Mouse (Mus musculus) heart, adult 10 weeks (tissue): ENCODE measurements around the gene Tmem100. TPM values are rescaled to one million over a fixed set of nuclear protein-coding genes. Genes with fewer than 3 reads are reported as not detected.

Experiments used
- polyA plus RNA-seq: library from polyadenylated mRNA; stranded (reverse); fragments of 350-450 nt; fragmentation: Illumina TruSeq; extraction: RNeasy Lipid Tissue Mini Kit (QIAGEN cat#74804); gene quantifications from one replicate; pipeline ENCODE4 v1.2.3, GENCODE M21; 2014; ENCODE audit warnings: low read depth, low replicate concordance

Gene Tmem100
- polyA plus RNA-seq, result 24.2 TPM

DNA sequence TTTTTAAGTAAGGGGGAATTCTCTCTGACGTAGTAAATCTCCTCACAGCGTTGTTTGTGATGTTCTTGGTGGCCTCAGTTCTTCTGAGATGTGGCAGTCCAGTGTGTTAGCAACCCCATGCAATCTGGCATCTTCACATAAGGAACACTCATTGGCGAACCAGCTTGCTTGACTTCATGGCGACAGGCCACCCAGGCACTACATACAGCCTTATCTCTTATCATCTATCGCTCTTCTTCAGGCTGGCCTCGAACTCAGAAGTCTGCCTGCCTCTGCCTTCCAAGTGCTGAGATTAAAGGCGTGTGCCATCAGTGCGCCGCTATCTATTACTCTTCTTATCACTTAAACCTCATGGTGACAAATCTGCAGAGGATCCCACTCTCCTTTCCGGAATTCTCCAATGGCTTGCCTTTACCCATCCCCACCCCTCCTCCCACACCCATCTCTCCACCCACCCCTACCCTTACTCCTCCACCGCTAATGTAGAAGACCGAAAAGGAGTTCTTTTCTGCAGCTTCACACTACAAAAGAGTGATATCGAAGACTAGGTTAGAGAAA lies at the start of gene Tmem100:
Gene Tmem100, plus strand, starts transcription at position 508 of the 558 bp plus-strand sequence.

DNA sequence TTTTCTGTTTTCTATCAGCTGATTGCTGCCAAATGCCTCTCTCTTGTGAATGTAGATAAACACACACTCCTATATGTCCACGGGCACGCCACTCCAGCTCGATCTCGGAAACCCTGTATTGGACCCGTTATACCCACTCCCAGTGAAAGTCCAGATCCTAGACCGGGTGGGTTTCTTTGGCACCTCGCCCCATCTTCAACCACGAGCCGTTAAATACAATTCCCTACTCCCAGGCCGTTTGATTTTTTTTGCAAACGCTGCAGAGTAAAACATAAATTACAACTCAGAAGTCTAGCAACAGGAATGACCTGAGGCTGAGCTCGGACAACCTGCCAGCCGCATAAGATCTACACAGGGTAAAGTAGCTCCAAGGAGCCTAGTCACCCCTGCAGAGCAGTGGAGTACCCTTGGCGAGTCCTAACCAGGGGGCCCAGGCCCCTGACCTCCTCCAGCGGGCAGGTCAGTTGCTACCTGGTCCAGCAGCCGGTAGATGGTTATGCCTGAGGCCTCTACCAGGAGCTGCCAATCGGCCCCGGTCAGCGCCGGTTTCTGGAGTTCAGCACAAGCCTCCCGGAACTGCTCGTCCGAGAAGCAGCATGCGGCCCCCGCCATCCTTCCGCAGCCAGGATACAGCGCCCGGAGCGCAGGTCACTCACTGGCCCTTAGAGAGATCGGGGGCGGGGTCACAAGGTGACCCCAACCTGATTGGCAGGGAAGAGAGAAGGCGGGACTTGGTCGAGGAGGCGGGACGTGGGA lies 27.7 kb upstream of the Tmem100 start, which contains the start of gene Pctp:
Gene Pctp, minus strand, starts transcription at position 664 of the 756 bp plus-strand sequence.

Other genes starting within 250 kb of the Tmem100 start
- 4.9 TPM for gene Pctp, start 27.5 kb upstream of the Tmem100 start, polyA plus RNA-seq
- gene Gm45716, start 157.3 kb downstream of the Tmem100 start, polyA plus RNA-seq, result 16.7 TPM
- gene Mmd, start 219.1 kb downstream of the Tmem100 start, polyA plus RNA-seq, result 36.8 TPM